Mouse (Mus musculus): Measurements from ENCODE around the gene Nfya. TPM values are rescaled to one million over a fixed set of nuclear protein-coding genes. Genes with fewer than 3 reads are reported as not detected.
A peak's percentile ranks its signal among the peaks of the same experiment; 100 is the strongest.

The Nfya gene
- total RNA-seq, 2 experiments from 2014 or later, result 35.5 to 36.5 TPM

- no peak for DNase-seq (ENCODE audit: low spot score in 2 of 2)
Observed at GRCm38 (mm10) chr17:48432158-48432980, 22.7 kb upstream of the Nfya start, which contains the start of gene Apobec2. Gene Apobec2 (minus strand): TSS chr17:48432930.

DNA sequence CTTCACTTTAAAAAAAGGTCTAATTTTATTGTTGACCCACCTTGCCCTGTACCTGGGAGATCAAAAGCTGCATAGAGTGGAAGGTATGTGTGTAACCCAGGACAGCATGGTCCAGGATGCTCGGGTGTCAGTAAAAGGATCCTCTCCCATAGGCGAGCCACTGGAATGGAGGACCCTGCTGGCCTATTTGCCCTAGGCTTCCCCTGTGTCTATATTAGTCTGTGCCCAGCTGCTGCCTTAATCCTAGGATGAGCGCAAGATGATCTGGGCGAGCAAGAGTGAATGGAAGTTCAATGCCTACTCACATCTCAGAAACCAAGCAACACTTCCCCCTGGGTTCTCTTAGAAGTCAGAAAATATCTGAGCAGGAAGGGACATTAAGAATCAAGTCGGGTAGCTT, 21.3 kb upstream of the Nfya start:
- no peak for DNase-seq (ENCODE audit: low spot score in 2 of 2)

- no peak for DNase-seq (ENCODE audit: low spot score in 2 of 2)
Observed at GRCm38 (mm10) chr17:48430394-48430793, 20.7 kb upstream of the Nfya start.

- DNase-seq (ENCODE audit: low spot score in 2 of 2), result no peak
Observed at GRCm38 (mm10) chr17:48427852-48428530, 18.3 kb upstream of the Nfya start.

GRCm38 (mm10) chr17:48426991-48427750, 17.5 kb upstream of the Nfya start:
- no peak for DNase-seq (ENCODE audit: low spot score in 2 of 2)

DNA sequence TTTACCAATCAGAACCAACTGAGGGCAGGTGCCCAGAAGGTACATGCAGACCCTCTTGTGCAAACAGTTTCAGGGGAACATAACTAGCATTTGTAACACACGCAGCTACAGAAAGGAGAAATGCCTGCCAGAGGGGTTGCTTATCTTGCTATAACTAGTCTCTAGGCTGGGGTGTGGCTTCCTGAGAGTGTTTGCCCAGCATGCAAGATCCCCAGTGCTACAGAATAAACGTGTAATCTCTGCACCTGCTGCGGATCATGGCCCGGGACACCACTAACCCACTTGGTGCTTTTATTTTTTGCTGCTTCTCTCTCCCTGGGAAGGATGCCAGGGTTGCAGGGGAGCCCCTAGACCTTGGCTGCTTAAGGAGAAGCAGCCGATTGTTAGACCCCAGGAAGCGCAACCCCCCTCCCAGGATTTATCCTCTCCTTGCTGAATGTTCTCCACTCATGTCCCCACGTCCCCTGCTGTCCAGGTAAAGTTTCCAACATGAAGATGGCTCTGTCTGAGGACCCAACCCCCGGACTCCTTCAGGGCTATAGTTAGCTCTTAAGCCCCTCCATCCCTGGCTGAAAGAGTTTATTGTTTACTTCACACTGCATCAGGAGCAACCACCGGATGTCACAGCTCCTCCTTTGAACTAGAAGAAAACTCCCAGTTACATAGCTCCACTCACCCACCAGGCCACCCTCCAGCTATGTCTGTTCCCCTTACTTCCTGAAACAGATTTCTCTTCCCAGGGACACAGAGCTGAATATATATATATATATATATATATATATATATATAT, 16.3 kb upstream of the Nfya start:
- DNase-seq (ENCODE audit: low spot score in 2 of 2), result no peak

DNA sequence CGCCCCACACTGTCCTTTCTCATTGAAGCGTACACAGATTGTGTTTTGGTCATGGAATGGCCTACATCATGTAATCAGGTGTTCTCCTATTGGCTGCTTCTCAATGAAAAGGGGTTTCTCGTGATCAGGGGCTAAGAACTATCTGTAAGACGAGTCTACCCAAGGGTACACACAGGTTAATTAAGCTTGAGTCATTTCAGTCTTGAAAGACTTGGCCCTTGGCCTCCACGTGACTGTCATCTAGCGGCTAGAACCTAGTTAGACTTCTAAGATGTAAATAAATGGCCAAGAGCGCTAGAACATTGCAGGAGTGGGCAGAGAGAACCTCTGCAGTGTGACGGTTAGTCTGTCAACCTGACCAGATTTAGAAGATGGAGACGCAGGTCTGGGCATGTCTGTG, 14.5 kb upstream of the Nfya start:
- DNase-seq (ENCODE audit: low spot score in 2 of 2), result no peak

DNA sequence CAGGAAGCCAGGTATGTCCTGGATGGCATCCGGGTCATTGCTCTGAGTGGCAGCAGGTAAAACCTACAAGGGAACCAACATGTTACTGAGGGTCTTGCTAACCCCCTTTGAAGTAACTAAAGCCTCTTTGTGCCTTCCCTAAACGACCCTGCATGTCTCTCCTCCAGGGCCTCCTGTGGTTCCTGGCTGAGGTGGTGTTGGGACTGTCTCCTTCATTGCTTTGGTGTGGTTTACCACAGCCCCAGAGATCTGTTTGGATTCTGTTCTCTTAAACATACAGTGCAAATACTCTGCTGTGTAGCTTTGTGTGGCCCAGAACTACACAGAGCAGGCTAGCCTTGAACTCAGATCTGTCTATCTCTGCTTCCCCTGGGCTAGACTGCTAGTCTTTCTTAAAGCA, 9.9 kb upstream of the Nfya start:
- DNase-seq (ENCODE audit: low spot score in 2 of 2), result no peak

DNA sequence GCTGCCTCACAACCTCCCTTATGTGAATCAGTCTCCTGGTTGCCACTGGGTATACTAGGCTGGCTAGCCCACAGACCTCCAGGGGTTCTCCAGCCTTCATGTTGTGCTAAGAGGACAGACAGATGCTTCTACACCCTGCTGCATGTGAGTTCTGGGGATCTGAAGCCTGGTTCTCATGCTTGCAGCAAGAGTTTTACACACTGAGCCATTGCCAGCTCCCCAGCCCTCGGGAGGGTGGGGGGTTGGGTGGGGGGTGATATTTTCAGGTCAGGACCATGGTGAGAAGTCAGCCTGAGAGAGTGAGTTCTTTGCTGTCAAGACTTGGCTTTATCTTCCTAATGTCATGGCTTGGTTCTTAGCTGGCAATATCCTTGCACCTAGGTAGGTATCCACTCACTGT, 9.1 kb upstream of the Nfya start:
- no peak for DNase-seq (ENCODE audit: low spot score in 2 of 2)

DNA sequence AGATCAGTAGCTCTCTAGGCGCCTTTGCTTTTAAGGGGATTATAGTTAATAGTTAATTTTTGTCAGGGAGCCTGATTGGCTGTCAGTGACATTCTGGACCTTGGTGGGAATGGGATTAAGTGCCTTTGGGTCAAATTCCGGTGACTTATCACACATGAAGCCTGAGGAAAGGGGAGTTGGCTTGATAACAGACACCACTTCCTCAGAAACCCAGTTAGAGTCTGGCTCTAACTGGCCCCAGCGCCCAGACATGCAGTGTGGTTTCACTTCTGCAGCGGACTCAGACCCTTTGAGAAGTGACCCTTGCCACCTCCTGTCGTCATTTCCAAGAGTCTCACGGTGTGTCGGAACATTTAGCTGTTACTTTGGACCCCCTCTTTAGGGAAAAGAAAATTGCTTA, 8.5 kb upstream of the Nfya start:
- no peak for DNase-seq (ENCODE audit: low spot score in 2 of 2)

GRCm38 (mm10) chr17:48417521-48417920, 7.8 kb upstream of the Nfya start:
- no peak for DNase-seq (ENCODE audit: low spot score in 2 of 2)

DNA sequence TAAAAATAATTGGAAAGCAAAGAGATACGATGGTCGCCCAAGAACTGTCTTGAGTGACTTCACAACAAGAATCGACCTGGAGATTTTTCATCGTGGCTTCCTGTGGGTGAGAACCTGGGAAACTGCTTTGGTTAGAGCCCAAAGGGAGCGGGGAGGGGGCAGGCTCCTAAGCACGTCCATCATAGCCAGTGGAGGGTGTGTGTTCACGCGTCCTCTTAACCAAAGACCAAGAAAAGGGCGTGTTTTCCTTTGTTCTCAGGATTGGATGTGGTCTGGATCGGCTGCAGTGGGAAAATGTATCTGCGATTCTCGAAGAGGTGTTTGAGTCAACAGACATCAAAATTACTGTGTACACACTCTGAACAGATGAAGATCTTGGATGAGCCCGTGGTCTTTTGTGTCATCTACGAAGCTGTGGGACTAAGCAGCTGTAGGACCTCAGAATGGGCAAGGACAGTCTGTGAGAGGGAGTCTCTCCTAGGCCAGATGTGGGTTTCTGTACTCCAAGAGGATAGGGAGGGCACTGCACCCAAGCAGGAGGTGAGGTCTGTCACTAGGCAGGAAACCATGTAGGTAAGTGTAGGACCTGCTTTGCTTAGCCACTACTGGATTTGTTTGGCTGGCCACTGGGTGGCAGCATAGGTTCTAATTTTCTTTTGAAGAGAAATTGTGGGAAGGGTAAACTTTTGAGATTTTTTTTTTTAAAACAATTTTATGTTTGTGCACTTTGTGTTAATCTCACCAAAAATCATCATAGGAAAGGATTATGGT, 6.9 kb upstream of the Nfya start:
- peak; percentile 17 to 37 for DNase-seq (ENCODE audit: low spot score in 2 of 2)

- no peak for DNase-seq (ENCODE audit: low spot score in 2 of 2)
Observed at GRCm38 (mm10) chr17:48416011-48416410, 6.3 kb upstream of the Nfya start.

GRCm38 (mm10) chr17:48411241-48411640, 1.5 kb upstream of the Nfya start:
- no peak for DNase-seq (ENCODE audit: low spot score in 2 of 2)

DNA sequence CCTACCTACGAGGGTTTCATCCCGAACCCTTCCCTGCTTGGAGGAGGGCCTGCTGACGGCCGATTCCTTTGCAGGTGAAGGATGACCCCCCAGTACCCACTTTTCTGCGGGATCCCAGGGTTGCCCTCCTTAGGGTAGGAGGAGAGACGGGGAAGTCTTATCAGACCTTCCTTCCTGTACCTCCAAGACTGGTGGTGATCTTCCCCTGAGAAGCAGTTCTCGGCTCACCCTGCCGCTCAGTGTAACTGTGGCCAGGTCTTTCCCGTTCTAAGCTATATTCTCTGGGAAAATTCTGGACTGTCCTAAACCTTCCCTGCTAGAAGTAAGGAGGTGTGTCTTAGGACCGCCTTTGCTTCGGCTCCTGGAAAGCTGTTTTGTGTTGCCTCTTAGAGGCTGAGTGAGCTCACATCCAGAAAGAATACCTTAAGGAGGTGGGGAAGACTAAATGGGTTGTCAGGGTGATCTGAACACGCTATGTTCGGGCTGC, 636 bp upstream of the Nfya start:
- no peak for DNase-seq (ENCODE audit: low spot score in 2 of 2)

- peak; percentile 67 to 71 for DNase-seq (ENCODE audit: low spot score in 2 of 2)
Observed at GRCm38 (mm10) chr17:48408526-48409291, 997 bp downstream of the Nfya start.

DNA sequence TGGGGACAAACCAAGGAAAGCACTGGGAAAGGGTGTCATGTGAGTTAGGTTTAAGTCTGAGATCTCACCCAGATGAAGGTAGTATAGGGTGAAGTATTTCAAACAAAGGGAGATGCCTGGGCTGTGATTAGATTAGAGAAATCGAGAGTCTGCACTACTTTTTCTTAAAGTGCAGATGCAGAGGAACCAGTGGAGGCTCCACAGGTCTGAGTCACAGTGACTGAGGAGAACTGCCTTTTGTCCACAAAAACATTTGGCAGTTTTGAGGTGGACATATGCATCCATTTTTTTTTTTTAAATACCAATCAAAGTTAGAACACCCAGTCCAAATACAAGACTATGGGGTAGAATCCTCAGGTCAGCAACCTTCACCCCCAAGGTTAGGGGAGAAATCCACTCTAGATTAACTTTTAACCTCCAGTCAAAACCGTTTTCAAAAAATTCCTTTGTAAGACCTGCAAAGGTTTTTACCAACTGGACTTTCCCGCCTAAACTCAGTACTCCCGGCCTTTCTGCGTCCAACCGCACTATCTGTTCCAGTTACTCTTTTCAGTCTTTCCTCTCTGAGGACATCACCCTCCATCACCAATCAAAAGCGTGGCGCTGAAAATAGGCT, 1.7 kb downstream of the Nfya start:
- no peak for DNase-seq (ENCODE audit: low spot score in 2 of 2)

GRCm38 (mm10) chr17:48407154-48407553, 2.6 kb downstream of the Nfya start:
- no peak for DNase-seq (ENCODE audit: low spot score in 2 of 2)

GRCm38 (mm10) chr17:48404706-48405105, 5.0 kb downstream of the Nfya start:
- no peak for DNase-seq (ENCODE audit: low spot score in 2 of 2)
